Mouse (Mus musculus): ENCODE results near the gene Sec1. TPM values are rescaled to one million over a fixed set of nuclear protein-coding genes. Genes with fewer than 3 reads are reported as not detected.

The Sec1 gene
- polyA plus RNA-seq, 1 experiment from 2014 or later: 0.28 TPM

DNA sequence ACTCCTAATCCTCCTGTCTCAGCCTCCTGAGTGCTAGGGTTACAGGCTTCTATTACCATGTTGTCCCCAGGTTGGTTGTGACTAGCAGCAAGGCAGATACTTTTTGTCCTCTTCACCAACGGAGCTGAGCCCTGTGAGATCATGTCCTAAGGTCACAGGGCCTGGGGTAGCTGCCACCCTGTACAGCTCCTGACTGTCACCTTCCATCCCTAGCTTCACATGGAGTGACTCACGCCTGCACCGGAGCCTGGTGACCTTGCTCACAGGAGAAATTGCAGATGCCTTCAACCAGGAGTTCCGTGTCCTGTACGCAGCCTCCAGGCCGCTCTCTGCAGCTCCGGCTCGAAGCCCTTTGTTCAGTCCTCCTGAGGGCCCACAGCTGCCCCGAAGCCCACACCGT is 32.2 kb upstream of the Sec1 start:
- H3K9me3 ChIP-seq (replicated peaks; ENCODE audit: control insufficient read depth, low read length, poor library complexity, severe bottlenecking): no peaks in the 10 kb centered on the region
- WGBS: 95% methylated on average over 10 of the region's 10 CpGs

DNA sequence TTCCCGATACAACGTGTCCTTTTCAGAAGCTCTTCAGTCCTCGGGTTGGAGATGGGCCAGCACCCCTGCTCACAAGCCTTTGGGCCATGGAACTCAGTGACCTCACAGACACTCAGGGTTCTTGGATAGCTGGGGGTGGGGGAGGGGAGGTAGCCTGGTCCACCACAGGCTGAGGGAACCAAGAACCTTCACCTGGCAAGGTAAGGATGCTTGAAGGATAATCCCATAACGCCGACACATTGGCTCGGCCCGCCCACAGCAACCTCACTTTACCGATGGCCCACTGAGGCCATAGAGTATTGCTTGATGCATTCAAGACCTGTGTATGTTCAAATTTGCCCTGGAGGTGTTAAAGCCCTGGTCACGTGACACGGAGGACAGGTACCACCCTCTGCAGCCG is 31.5 kb upstream of the Sec1 start, which contains the start of gene Spaca4:
TSS of gene Spaca4 (minus strand) at position 101 of the 400 bp plus-strand sequence.
- WGBS: 91% methylated on average over 11 of the region's 11 CpGs
- no peak within 1 kb of the TSS for H3K27ac ChIP-seq (ENCODE audit: low read length)
- H3K4me2 ChIP-seq (ENCODE audit: low read length): no peak within 1 kb of the TSS
- H3K27me3 ChIP-seq (ENCODE audit: control insufficient read depth, insufficient read depth, low read depth, low read length): no peaks in the 10 kb centered on the region
- no peak for ATAC-seq
- no peaks in the 10 kb centered on the region for H3K4me1 ChIP-seq (ENCODE audit: control insufficient read depth, insufficient read depth, low read length)
- H3K9ac ChIP-seq (ENCODE audit: low read depth, low read length): no peak within 1 kb of the TSS
- H3K9me3 ChIP-seq (replicated peaks; ENCODE audit: control insufficient read depth, low read length, poor library complexity, severe bottlenecking): no peaks in the 10 kb centered on the region
- no peak within 1 kb of the TSS for H3K4me3 ChIP-seq (ENCODE audit: low read depth, low read length)
- peaks cover 16% of the 10 kb centered on the region for H3K36me3 ChIP-seq (ENCODE audit: control insufficient read depth, insufficient read depth, low read length)

More for the DNA sequence above, 32.2 kb upstream of the Sec1 start:
- Histone ChIP-seq H3K4me3 (ENCODE audit: low read depth, low read length) (no peak overlapping the region), H3K4me2 (ENCODE audit: low read length) (no peak overlapping the region), H3K36me3 (ENCODE audit: control insufficient read depth, insufficient read depth, low read length) (peaks cover 12% of the 10 kb centered on the region; the same call in 1 of the 2 replicates), H3K9ac (ENCODE audit: low read depth, low read length) (no peak overlapping the region), H3K27ac (ENCODE audit: low read length) (no peak overlapping the region), H3K27me3 (ENCODE audit: control insufficient read depth, insufficient read depth, low read depth, low read length) (no peaks in the 10 kb centered on the region), H3K4me1 (ENCODE audit: control insufficient read depth, insufficient read depth, low read length) (no peaks in the 10 kb centered on the region)
- ATAC-seq: no peak

DNA sequence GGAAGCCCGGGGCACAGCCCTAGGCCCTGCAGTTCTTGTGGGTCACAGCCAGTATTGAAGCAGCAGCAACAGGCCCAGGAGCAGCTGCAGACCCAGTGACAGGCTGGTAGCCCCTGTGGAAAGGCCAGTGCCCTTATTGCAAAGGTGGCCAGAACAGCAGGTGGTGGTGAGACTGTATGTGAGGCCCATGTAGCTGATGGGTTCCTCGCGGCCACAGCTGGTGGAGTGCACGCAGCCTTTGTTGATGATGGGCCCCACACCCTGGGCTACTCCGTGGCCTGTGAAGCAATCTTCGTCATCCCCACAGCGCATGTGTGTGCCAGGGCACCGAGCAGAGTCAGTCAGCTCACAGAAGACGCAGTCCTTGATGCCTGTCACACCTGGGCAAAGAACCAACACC is 30.9 kb upstream of the Sec1 start:
- H3K9me3 ChIP-seq (replicated peaks; ENCODE audit: control insufficient read depth, low read length, poor library complexity, severe bottlenecking): no peaks in the 10 kb centered on the region
- H3K27ac ChIP-seq (ENCODE audit: low read length): no peak overlapping the region
- H3K4me1 ChIP-seq (ENCODE audit: control insufficient read depth, insufficient read depth, low read length): no peaks in the 10 kb centered on the region
- H3K4me3 ChIP-seq (ENCODE audit: low read depth, low read length): no peak overlapping the region
- 96% methylated on average over 9 of the region's 9 CpGs for WGBS
- H3K9ac ChIP-seq (ENCODE audit: low read depth, low read length): no peak overlapping the region
- H3K36me3 ChIP-seq (ENCODE audit: control insufficient read depth, insufficient read depth, low read length): peaks cover 18% of the 10 kb centered on the region
- no peaks in the 10 kb centered on the region for H3K27me3 ChIP-seq (ENCODE audit: control insufficient read depth, insufficient read depth, low read depth, low read length)
- ATAC-seq: no peak
- H3K4me2 ChIP-seq (ENCODE audit: low read length): no peak overlapping the region

DNA sequence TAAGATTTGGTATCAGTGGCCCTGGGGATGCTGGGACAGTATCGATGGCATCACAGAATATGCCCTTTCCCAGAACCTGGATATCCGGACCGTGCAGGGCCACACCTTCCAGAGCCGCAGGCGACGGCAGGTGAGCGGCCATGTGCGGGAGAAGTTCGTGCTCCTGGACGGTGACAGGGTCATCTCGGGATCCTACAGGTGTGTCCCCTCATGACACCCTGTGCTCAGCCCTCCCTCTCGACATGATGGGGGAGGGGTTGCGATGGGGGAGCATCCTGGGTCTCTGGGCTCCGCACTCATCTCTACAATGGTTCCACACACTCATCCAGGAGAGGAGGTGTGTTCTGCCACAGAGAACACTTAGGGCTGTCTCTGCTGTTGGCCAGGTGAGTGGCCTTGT is 29.6 kb upstream of the Sec1 start:
- H3K9ac ChIP-seq (ENCODE audit: low read depth, low read length): no peak overlapping the region
- no peak overlapping the region for H3K4me2 ChIP-seq (ENCODE audit: low read length)
- no peak overlapping the region for H3K4me3 ChIP-seq (ENCODE audit: low read depth, low read length)
- peaks cover 10% of the 10 kb centered on the region for H3K4me1 ChIP-seq (ENCODE audit: control insufficient read depth, insufficient read depth, low read length)
- no peak overlapping the region for H3K27ac ChIP-seq (ENCODE audit: low read length)
- ATAC-seq: no peak
- H3K9me3 ChIP-seq (replicated peaks; ENCODE audit: control insufficient read depth, low read length, poor library complexity, severe bottlenecking): no peaks in the 10 kb centered on the region
- H3K36me3 ChIP-seq (ENCODE audit: control insufficient read depth, insufficient read depth, low read length): peaks cover 26% of the 10 kb centered on the region
- no peaks in the 10 kb centered on the region for H3K27me3 ChIP-seq (ENCODE audit: control insufficient read depth, insufficient read depth, low read depth, low read length)
- 95% methylated on average over 14 of the region's 14 CpGs for WGBS

DNA sequence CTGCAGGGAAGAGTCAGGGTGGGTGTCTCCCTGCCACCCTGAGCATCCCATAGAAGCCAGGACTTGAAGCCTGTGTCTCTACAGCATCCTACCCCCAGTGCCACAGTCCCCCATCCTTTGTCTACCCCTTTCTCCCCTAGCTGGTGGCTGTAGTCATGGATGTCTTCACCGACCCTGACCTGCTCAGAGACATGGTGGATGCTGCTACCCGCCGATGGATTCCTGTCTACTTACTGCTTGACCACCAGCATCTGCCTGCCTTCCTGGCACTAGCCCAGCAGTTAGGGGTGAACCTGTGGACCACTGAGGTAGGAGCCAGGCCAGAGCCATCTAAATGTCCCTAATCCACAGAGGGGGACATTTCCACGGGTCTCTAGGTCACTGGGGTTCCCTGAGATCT is 29.1 kb upstream of the Sec1 start:
- Histone ChIP-seq H3K27me3 (ENCODE audit: control insufficient read depth, insufficient read depth, low read depth, low read length) (no peaks in the 10 kb centered on the region), H3K36me3 (ENCODE audit: control insufficient read depth, insufficient read depth, low read length) (peaks cover 26% of the 10 kb centered on the region), H3K9ac (ENCODE audit: low read depth, low read length) (no peak overlapping the region), H3K4me1 (ENCODE audit: control insufficient read depth, insufficient read depth, low read length) (peaks cover 14% of the 10 kb centered on the region), H3K9me3 (replicated peaks; ENCODE audit: control insufficient read depth, low read length, poor library complexity, severe bottlenecking) (no peaks in the 10 kb centered on the region), H3K27ac (ENCODE audit: low read length) (no peak overlapping the region), H3K4me3 (ENCODE audit: low read depth, low read length) (no peak overlapping the region), H3K4me2 (ENCODE audit: low read length) (no peak overlapping the region)
- WGBS: 97% methylated on average over 4 of the region's 4 CpGs
- no peak for ATAC-seq

DNA sequence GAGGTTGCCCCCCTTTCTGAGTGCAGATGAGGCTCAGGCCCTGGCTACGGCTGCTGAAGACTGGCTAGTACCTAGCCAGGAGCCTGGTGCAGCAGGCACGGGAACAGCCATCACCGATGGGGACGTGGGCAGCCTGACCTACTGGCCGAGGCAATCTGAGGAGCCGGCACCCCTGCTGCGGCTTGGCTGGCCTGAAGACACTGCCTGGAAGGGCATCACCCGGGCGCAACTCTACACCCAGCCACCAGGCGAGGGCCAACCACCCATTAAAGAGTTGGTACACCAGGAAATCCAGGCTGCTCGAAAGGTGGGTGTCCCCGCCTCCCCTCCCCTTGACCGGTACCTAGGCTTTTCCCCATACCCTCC is 28.1 kb upstream of the Sec1 start:
- no peak for ATAC-seq
- H3K27me3 ChIP-seq (ENCODE audit: control insufficient read depth, insufficient read depth, low read depth, low read length): no peaks in the 10 kb centered on the region
- H3K9me3 ChIP-seq (replicated peaks; ENCODE audit: control insufficient read depth, low read length, poor library complexity, severe bottlenecking): no peaks in the 10 kb centered on the region
- peaks cover 26% of the 10 kb centered on the region for H3K36me3 ChIP-seq (ENCODE audit: control insufficient read depth, insufficient read depth, low read length)
- WGBS: 83% methylated on average over 13 of the region's 13 CpGs
- H3K9ac ChIP-seq (ENCODE audit: low read depth, low read length): 0 out of 2 replicates have a peak overlapping the region, but pooled peaks have one; percentile 20
- H3K4me2 ChIP-seq (ENCODE audit: low read length): no peak overlapping the region
- H3K27ac ChIP-seq (ENCODE audit: low read length): no peak overlapping the region
- H3K4me1 ChIP-seq (ENCODE audit: control insufficient read depth, insufficient read depth, low read length): peaks cover 14% of the 10 kb centered on the region
- no peak overlapping the region for H3K4me3 ChIP-seq (ENCODE audit: low read depth, low read length)

DNA sequence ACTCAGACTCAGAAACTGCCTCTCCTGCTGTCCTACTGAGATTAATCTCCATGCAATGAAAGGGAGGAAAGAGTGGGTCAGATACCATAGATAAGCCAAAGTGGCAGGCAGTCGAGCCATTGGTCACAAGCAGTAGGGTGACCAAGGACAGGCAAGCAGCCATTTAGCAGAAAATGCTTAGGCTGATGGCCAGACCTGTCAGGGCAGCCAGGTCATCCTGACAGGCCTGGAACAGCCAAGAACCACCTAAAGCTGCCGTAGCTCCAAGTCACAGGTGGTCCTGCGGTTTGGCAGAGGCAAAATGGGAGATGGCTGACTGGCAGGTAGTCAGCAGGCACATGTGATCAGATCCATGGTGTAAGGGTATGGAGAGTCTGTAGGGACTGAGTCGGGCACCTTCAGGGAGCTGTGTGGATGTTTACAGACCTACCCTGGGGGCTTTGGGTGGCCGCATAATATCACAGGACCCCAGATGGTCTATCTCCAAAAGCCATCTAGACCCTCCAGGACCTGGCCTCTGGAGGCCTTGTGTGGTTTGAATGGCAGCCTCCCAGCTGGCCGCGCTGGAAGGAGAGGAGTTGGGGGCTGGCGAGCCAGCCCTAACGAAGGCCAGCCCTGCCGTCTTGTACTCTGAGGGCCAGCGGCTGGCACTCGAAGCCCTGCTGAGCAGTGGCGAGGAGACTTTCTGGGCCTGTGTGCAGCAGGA is 27.6 kb upstream of the Sec1 start:
- no peak overlapping the region for H3K9ac ChIP-seq (ENCODE audit: low read depth, low read length)
- no peak for ATAC-seq
- H3K9me3 ChIP-seq (replicated peaks; ENCODE audit: control insufficient read depth, low read length, poor library complexity, severe bottlenecking): no peaks in the 10 kb centered on the region
- no peak overlapping the region for H3K27ac ChIP-seq (ENCODE audit: low read length)
- H3K27me3 ChIP-seq (ENCODE audit: control insufficient read depth, insufficient read depth, low read depth, low read length): no peaks in the 10 kb centered on the region
- peaks cover 26% of the 10 kb centered on the region for H3K36me3 ChIP-seq (ENCODE audit: control insufficient read depth, insufficient read depth, low read length)
- H3K4me1 ChIP-seq (ENCODE audit: control insufficient read depth, insufficient read depth, low read length): peaks cover 19% of the 10 kb centered on the region
- H3K4me3 ChIP-seq (ENCODE audit: low read depth, low read length): no peak overlapping the region
- no peak overlapping the region for H3K4me2 ChIP-seq (ENCODE audit: low read length)
- WGBS: 58% methylated on average over 13 of the region's 13 CpGs

DNA sequence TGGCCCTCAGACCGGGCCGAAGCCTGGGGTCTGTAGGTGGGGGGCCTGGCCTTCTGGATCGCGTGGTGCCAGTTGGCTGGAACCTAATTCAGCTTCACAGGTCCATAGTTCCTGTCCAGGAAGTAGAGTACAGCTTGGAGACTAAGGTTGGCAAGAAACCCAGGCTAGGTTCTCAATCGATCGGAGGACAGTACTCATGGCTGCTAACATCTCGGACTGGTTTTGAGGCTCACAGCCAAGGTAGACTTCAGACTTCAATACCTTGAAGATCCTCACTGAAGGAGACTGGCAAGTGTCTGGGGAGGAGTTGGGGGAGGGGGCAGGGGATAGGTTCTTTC is 27.0 kb upstream of the Sec1 start:
- WGBS: 83% methylated on average over 7 of the region's 7 CpGs
- ATAC-seq: no peak
- no peaks in the 10 kb centered on the region for H3K9me3 ChIP-seq (replicated peaks; ENCODE audit: control insufficient read depth, low read length, poor library complexity, severe bottlenecking)
- H3K4me3 ChIP-seq (ENCODE audit: low read depth, low read length): no peak overlapping the region
- peaks cover 26% of the 10 kb centered on the region for H3K36me3 ChIP-seq (ENCODE audit: control insufficient read depth, insufficient read depth, low read length)
- no peak overlapping the region for H3K27ac ChIP-seq (ENCODE audit: low read length)
- H3K9ac ChIP-seq (ENCODE audit: low read depth, low read length): no peak overlapping the region
- no peaks in the 10 kb centered on the region for H3K27me3 ChIP-seq (ENCODE audit: control insufficient read depth, insufficient read depth, low read depth, low read length)
- H3K4me1 ChIP-seq (ENCODE audit: control insufficient read depth, insufficient read depth, low read length): peaks cover 25% of the 10 kb centered on the region
- H3K4me2 ChIP-seq (ENCODE audit: low read length): no peak overlapping the region

DNA sequence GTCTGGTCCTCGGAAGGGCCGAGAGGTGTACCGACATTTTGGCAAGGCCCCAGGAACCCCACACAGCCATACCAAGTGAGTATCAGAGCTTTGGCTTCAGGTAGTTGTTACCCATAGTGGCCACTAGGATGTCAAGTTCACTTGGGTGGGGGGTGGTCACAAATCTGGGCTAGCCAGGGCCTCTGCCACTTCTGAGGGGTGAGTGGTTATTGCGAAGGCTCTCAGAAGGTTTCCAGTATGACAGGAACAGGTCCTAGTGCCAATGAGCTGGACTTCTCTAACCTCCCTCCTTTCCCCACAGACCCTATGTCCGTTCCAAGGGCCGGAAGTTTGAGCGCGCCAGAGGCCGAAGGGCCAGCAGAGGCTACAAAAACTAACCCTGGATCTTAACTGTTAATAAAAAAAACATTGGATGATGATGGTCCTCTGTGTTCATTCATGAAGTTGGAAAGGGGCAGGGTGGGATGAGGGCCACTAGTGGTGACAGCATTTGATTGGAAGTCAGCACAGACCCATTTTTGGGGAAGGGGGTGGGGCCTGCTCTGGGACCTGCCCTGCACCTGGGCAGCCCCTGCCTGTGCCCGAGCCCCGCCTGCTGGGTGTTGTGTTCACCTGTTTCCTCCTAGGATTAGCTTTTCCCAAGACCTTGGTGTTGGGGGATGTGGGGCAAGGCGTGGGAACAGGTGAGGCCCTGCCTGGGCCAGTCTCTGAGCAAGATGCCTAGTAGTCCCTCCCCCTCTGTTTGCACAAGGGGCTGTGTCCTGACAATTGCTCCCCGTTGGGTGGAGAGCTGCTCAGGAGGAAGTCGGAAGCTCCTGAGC is 26.4 kb upstream of the Sec1 start, which contains the start of gene Fam83e:
TSS of gene Fam83e (plus strand) at position 800 of the 821 bp plus-strand sequence.
- H3K9ac ChIP-seq (ENCODE audit: low read depth, low read length): no peak within 1 kb of the TSS
- WGBS: 82% methylated on average over 13 of the region's 14 CpGs
- H3K4me3 ChIP-seq (ENCODE audit: low read depth, low read length): no peak within 1 kb of the TSS
- no peak for ATAC-seq
- H3K36me3 ChIP-seq (ENCODE audit: control insufficient read depth, insufficient read depth, low read length): peaks cover 26% of the 10 kb centered on the region
- H3K9me3 ChIP-seq (replicated peaks; ENCODE audit: control insufficient read depth, low read length, poor library complexity, severe bottlenecking): no peaks in the 10 kb centered on the region
- peaks cover 31% of the 10 kb centered on the region for H3K4me1 ChIP-seq (ENCODE audit: control insufficient read depth, insufficient read depth, low read length)
- H3K4me2 ChIP-seq (ENCODE audit: low read length): no peak within 1 kb of the TSS
- H3K27me3 ChIP-seq (ENCODE audit: control insufficient read depth, insufficient read depth, low read depth, low read length): no peaks in the 10 kb centered on the region
- H3K27ac ChIP-seq (ENCODE audit: low read length): no peak within 1 kb of the TSS
